Mouse (Mus musculus): ENCODE data around the gene Rfng.

DNA sequence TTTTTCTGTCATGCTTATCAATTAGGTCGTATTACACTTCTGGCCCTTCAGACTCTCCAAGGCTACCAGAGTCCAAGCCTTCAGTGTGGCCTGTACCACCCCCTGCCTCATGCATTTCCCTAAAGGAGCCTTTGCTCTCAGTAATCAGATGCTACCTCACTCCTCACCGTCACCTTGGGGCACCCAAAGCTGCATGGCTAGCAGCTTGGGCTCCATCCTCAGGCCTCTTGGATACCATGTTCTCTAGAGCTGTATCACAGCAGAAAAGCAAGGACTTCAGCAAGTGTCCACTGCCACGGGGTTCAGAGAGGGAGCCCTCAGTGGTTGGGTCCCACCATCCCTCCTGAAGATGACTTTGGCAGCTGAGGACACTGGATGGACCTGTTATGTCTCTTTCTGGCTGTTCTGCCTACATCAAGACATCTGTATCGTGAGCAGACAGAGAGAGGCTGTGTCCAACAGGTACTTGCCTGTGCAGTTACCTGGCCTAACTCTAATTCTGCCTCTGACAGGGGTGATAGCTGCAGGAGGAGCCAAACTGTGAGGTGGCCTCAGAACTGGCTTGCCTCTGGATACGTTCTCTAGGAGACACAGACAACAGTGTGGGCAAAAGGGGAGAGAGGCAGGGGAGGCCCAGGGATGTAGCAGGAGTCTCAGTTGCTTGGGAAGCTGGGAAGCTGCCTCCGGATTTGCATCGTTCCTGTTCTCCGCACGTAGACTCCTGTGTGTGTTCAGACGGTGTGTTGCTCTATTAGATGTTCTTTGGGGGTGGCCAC, 45.9 kb upstream of the Rfng start:
- TF ChIP-seq CTCF (conservative IDR thresholded peaks at IDR 0.05; ENCODE audit: insufficient read depth, insufficient read length, low read depth, low read length) = no peak
- TF ChIP-seq POLR2A (IDR thresholded peaks at IDR 0.05; ENCODE audit: low read depth, low read length) = no peak
